Mouse (Mus musculus) granulocyte monocyte progenitor cell, adult 5-6 weeks (primary cell): Measurements from ENCODE around the gene Lce1k. TPM values are rescaled to one million over a fixed set of nuclear protein-coding genes. Genes with fewer than 3 reads are reported as not detected.
"Not testable (repeated sequence)": the region's sequence is repeated elsewhere in the genome, so short reads cannot be mapped to it uniquely, and the experiment has no call there.

ENCODE experiments used
- ATAC-seq: replicated peaks from 2 replicates; pipeline ENCODE4 v1.8.0; 2016; ENCODE audit warnings: mild to moderate bottlenecking, moderate TSS enrichment, inconsistent platforms; ENCODE audit not compliant: poor library complexity, severe bottlenecking
- total RNA-seq, 2 experiments: library from RNA; stranded (forward) in 1 of 2; stranded (reverse) in 1 of 2; fragments of 200-712, 200-1000 nt in 1 of 2; fragments of >200 nt in 1 of 2; fragmentation: Nextera tagmentation in 1 of 2; gene quantifications; 2 replicates each; pipeline ENCODE4 v1.2.3; 2014 to 2017

The Lce1k gene
- not detected in 2 replicates for total RNA-seq (2014; fragmentation: Nextera tagmentation)
- not detected in 2 replicates for total RNA-seq (2017)

DNA sequence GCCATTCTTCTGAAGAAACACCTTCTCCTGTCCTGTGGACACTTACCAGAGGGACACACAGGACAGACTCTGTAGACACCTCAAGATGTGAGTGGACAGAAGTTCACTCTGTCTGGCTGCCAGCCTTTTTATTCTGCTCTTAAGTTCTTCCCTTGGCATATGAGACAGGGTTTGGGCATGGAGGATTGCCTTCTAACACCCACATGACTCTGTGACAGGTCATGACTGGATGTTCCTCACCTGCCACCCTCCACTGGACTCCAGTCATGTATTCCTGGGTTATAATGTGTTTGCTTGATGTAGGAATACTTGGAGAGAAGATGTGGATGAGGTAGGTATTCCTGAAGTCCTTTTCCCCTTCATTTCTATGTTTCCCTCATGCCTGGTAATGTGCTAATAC, at the start of gene Lce1k:
Gene Lce1k (minus strand): TSS at position 101 of the 400 bp plus-strand sequence.
- ATAC-seq = no peak

DNA sequence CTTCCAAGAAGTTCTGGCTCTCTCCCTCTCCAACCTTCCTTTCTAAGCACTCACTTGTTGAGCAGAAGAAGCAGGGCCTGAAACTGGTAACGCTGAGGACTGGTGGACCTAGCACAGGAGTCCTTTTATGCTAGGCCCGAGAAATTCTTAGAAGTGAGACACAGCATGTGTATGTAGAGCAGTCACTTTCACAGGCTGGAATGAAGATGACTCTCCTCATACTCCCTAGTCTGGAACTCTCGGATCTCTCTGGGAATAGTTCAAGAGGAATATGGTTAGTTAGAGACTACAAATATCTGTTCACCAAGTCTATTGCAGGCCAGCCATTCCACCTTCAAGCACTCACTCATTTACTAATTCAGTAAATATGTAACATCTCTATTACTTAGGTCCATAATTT, 43.5 kb upstream of the Lce1k start, which contains the start of gene Lce1l:
Gene Lce1l (minus strand): TSS at position 101 of the 400 bp plus-strand sequence.
- no peak for ATAC-seq

DNA sequence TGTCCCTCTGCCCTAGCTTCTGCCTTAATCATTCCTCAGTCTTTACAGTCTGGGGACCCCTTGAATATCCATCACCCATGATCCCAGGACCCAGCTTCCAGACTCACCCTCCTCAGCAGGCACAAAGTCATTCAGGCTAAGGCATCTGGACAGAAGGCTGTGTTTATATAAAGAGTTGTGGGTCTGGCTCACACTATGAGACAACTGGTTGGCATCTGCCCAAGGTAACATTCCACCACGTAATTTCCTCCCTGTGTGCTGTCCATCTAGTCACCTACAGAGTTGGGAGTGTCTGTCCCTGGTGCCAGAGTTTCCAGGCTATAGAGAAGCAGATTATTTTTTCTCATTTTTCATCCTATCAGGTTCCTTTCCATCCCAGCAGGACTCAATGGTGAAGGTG, 19.4 kb upstream of the Lce1k start, which contains the start of gene Kprp:
Gene Kprp (minus strand): TSS at position 140 of the 400 bp plus-strand sequence.
- no peak for ATAC-seq

DNA sequence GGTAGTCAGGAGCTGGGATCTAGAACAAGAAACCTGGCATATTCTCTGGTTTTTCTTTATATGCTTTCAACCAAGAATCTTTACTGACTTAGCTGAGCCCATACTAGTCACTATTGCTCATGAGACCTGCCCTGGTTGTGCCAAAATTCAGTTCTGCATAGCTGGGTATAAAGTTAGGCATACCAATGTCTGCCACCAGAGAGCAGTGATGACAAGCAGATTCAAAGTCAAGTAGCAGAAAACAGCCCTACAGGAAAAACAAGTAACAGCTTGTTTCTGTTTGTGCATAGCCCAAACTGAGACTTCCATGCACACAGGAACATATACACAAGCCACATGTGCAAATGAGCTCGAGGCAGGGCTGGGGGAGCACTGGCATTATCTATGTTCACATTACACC, 18.1 kb upstream of the Lce1k start:
- no peak for ATAC-seq

DNA sequence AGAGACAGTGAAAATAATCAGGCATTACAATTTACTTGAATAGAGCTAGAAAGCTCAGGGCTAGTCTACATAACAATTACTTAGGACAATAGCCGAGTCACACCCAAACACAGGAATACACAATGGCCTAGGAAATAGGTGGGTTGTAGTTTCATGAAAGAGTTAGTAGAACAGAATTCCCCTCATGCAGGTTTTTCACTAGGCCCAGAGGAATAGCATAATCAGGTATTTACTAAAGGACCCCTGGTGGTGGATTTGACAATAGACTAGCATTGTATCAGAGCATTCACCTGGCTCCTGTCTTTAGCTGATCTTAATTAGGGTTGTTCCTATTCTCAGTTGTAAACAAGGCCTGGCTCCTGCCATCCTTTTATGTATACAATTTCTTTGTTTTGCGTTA, 8.3 kb upstream of the Lce1k start:
- not testable (repeated sequence) for ATAC-seq

DNA sequence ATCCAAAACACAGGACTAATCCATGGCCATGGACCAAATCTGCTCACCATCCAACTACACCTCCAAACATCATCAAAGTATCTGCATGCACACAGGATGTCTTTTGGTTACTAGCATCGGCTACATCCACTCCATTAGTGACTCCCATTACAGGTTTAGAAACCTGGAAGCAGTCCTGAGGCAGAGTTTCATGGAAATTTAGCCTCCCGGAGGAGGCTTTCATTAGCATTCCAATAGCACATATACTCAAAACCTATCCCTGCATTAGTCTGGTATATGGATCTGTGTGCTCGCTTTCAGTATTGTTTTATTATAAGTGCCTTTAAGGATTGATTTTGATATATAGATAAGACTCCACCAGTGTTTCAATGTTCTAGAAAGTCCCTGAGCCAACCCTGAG, 7.9 kb upstream of the Lce1k start:
- ATAC-seq = no peak

DNA sequence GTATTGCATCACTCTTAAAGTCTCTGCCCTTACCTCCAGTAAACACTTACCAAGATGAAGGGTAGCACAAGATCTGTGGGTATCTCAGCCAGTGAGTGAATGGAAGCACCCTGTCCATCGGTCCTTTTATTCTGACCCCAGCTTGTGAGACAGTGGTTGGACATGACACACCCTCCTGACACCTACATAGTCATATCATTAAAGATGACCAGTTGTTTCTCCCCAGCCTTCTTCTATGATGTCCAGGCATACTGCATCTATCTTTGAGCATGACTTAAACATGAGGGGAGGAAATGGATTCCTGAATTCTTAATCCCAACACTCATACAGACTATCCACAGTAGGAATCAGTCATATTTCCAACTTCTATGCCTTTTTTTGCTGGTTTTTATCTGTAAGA, 17.3 kb downstream of the Lce1k start, which contains the start of gene Lce1j:
Gene Lce1j (minus strand): TSS at position 101 of the 400 bp plus-strand sequence.
- no peak for ATAC-seq

DNA sequence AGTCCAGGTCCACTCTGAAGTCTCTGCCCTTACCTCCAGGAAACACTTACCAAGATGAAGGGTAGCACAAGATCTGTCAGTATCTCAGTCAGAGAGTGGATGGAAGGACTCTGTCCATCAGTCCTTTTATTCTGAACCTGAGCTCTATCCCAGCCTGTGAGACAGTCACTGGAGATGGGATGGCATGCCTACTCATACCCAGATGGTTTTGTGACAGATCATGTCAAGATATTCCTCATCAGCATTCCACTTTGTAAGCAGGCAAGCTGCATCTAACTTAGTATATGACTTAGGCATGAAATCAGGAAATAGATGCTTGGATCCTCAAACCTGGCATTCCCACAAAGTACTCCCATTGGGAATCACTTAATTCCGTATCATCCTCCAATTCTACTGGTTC, 28.9 kb downstream of the Lce1k start, which contains the start of gene Lce1i:
Gene Lce1i (minus strand): TSS at position 101 of the 400 bp plus-strand sequence.
- ATAC-seq = no peak

DNA sequence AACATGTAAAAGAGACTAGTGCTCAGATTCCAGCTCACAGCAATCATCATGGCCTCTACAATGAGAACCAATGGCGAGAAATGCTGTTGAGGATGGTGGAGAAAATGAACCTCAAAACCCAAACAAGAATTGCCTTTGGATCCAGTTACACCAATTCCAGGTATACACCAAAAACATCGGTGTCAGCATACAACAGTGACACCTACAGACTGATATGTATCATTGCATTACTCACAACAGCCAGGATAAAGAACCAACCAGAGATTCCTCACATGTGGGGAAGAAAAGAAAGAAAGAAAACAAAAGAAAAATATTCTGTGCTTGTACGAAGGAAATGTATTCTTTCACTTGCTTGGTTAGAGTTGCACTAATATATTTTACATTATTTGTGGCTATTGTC, 36.1 kb downstream of the Lce1k start:
- no peak for ATAC-seq

DNA sequence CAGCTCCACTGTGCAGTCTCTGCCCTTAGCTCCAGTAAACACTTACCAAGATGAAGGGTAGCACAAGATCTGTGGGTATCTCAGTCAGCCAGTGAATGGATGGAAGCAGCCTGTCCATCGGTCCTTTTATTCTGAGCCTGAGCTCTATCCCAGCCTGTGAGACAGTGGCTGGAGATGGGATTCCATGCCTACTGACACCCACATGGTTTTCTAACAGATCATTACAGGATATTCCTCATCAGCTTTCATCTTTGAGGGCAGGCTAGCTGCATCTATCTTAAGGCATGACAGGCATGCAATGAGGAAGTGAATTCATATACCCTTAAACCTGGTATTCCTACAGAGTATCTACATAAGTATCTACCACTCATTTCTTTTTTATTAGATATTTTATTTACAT, 42.7 kb downstream of the Lce1k start, which contains the start of gene Lce1h:
Gene Lce1h (minus strand): TSS at position 101 of the 400 bp plus-strand sequence.
- ATAC-seq = no peak

Other genes with a start within 250 kb of the Lce1k start
- gene Ivl, start 234.2 kb downstream of the Lce1k start, total RNA-seq (2014; fragmentation: Nextera tagmentation) = not detected in 2 replicates
- not detected in 2 replicates for gene Ivl, start 234.2 kb downstream of the Lce1k start, total RNA-seq (2017)
- not detected in 2 replicates for gene Smcp, start 218.9 kb downstream of the Lce1k start, total RNA-seq (2014; fragmentation: Nextera tagmentation)
- not detected in 2 replicates for gene Smcp, start 218.9 kb downstream of the Lce1k start, total RNA-seq (2017)
- gene 2210017I01Rik, start 200.4 kb downstream of the Lce1k start, total RNA-seq (2014; fragmentation: Nextera tagmentation) = not detected in 2 replicates
- gene 2210017I01Rik, start 200.4 kb downstream of the Lce1k start, total RNA-seq (2017) = not detected in 2 replicates
- not detected in 2 replicates for gene Lce6a, start 186.2 kb downstream of the Lce1k start, total RNA-seq (2014; fragmentation: Nextera tagmentation)
- gene Lce6a, start 186.2 kb downstream of the Lce1k start, total RNA-seq (2017) = not detected in 2 replicates
- gene Lce1a1, start 159.6 kb downstream of the Lce1k start, total RNA-seq (2014; fragmentation: Nextera tagmentation) = not detected in 2 replicates
- not detected in 2 replicates for gene Lce1a1, start 159.6 kb downstream of the Lce1k start, total RNA-seq (2017)
- not detected in 2 replicates for gene Lce1b, start 151.0 kb downstream of the Lce1k start, total RNA-seq (2014; fragmentation: Nextera tagmentation)
- not detected in 2 replicates for gene Lce1b, start 151.0 kb downstream of the Lce1k start, total RNA-seq (2017)
- not detected in 2 replicates for gene Lce1a2, start 137.6 kb downstream of the Lce1k start, total RNA-seq (2014; fragmentation: Nextera tagmentation)
- gene Lce1a2, start 137.6 kb downstream of the Lce1k start, total RNA-seq (2017) = not detected in 2 replicates
- gene Lce1c, start 128.6 kb downstream of the Lce1k start, total RNA-seq (2014; fragmentation: Nextera tagmentation) = not detected in 2 replicates
- gene Lce1c, start 128.6 kb downstream of the Lce1k start, total RNA-seq (2017) = not detected in 2 replicates
- gene Lce1d, start 120.7 kb downstream of the Lce1k start, total RNA-seq (2014; fragmentation: Nextera tagmentation) = not detected in 2 replicates
- not detected in 2 replicates for gene Lce1d, start 120.7 kb downstream of the Lce1k start, total RNA-seq (2017)
- not detected in 2 replicates for gene Lce1e, start 98.8 kb downstream of the Lce1k start, total RNA-seq (2014; fragmentation: Nextera tagmentation)
- not detected in 2 replicates for gene Lce1e, start 98.8 kb downstream of the Lce1k start, total RNA-seq (2017)
- gene Lce1f, start 87.5 kb downstream of the Lce1k start, total RNA-seq (2014; fragmentation: Nextera tagmentation) = not detected in 2 replicates
- not detected in 2 replicates for gene Lce1f, start 87.5 kb downstream of the Lce1k start, total RNA-seq (2017)
- gene Gm38119, start 68.8 kb downstream of the Lce1k start, total RNA-seq (2014; fragmentation: Nextera tagmentation) = not detected in 2 replicates
- gene Gm38119, start 68.8 kb downstream of the Lce1k start, total RNA-seq (2017) = not detected in 2 replicates
- not detected in 2 replicates for gene Lce1g, start 55.6 kb downstream of the Lce1k start, total RNA-seq (2014; fragmentation: Nextera tagmentation)
- gene Lce1g, start 55.6 kb downstream of the Lce1k start, total RNA-seq (2017) = not detected in 2 replicates
- gene Lce1h, start 42.8 kb downstream of the Lce1k start, total RNA-seq (2014; fragmentation: Nextera tagmentation) = not detected in 2 replicates
- gene Lce1h, start 42.8 kb downstream of the Lce1k start, total RNA-seq (2017) = not detected in 2 replicates
- gene Lce1i, start 29.0 kb downstream of the Lce1k start, total RNA-seq (2014; fragmentation: Nextera tagmentation) = not detected in 2 replicates
- not detected in 2 replicates for gene Lce1i, start 29.0 kb downstream of the Lce1k start, total RNA-seq (2017)
- gene Lce1j, start 17.4 kb downstream of the Lce1k start, total RNA-seq (2014; fragmentation: Nextera tagmentation) = not detected in 2 replicates
- gene Lce1j, start 17.4 kb downstream of the Lce1k start, total RNA-seq (2017) = not detected in 2 replicates
- not detected in 2 replicates for gene Kprp, start 19.4 kb upstream of the Lce1k start, total RNA-seq (2014; fragmentation: Nextera tagmentation)
- gene Kprp, start 19.4 kb upstream of the Lce1k start, total RNA-seq (2017) = not detected in 2 replicates
- not detected in 2 replicates for gene Lce1l, start 43.4 kb upstream of the Lce1k start, total RNA-seq (2014; fragmentation: Nextera tagmentation)
- not detected in 2 replicates for gene Lce1l, start 43.4 kb upstream of the Lce1k start, total RNA-seq (2017)
- not detected in 2 replicates for gene 2310050C09Rik, start 62.3 kb upstream of the Lce1k start, total RNA-seq (2014; fragmentation: Nextera tagmentation)
- not detected in 2 replicates for gene 2310050C09Rik, start 62.3 kb upstream of the Lce1k start, total RNA-seq (2017)
- gene Lce3a, start 118.3 kb upstream of the Lce1k start, total RNA-seq (2014; fragmentation: Nextera tagmentation) = not detected in 2 replicates
- not detected in 2 replicates for gene Lce3a, start 118.3 kb upstream of the Lce1k start, total RNA-seq (2017)
- not detected in 2 replicates for gene Lce3b, start 125.1 kb upstream of the Lce1k start, total RNA-seq (2014; fragmentation: Nextera tagmentation)
- gene Lce3b, start 125.1 kb upstream of the Lce1k start, total RNA-seq (2017) = not detected in 2 replicates
- gene Lce3c, start 136.6 kb upstream of the Lce1k start, total RNA-seq (2014; fragmentation: Nextera tagmentation) = not detected in 2 replicates
- not detected in 2 replicates for gene Lce3c, start 136.6 kb upstream of the Lce1k start, total RNA-seq (2017)
- not detected in 2 replicates for gene Lce3d, start 149.5 kb upstream of the Lce1k start, total RNA-seq (2014; fragmentation: Nextera tagmentation)
- not detected in 2 replicates for gene Lce3d, start 149.5 kb upstream of the Lce1k start, total RNA-seq (2017)
- gene Lce3e, start 159.2 kb upstream of the Lce1k start, total RNA-seq (2014; fragmentation: Nextera tagmentation) = not detected in 2 replicates
- gene Lce3e, start 159.2 kb upstream of the Lce1k start, total RNA-seq (2017) = not detected in 2 replicates
- not detected in 2 replicates for gene Lce3f, start 184.3 kb upstream of the Lce1k start, total RNA-seq (2014; fragmentation: Nextera tagmentation)
- not detected in 2 replicates for gene Lce3f, start 184.3 kb upstream of the Lce1k start, total RNA-seq (2017)
- not detected in 2 replicates for gene Crct1, start 207.8 kb upstream of the Lce1k start, total RNA-seq (2014; fragmentation: Nextera tagmentation)
- gene Crct1, start 207.8 kb upstream of the Lce1k start, total RNA-seq (2017) = not detected in 2 replicates
- gene Lce1m, start 211.2 kb upstream of the Lce1k start, total RNA-seq (2014; fragmentation: Nextera tagmentation) = not detected in 2 replicates
- gene Lce1m, start 211.2 kb upstream of the Lce1k start, total RNA-seq (2017) = not detected in 2 replicates